Mouse (Mus musculus) lung, adult 2 months (tissue): Measurements from ENCODE around the gene Btbd2.

Experiments used
- CTCF ChIP-seq: fragments of 200-500 bp; IDR thresholded peaks from 2 replicates; pipeline ENCODE4 v1.5.1; 2011; ENCODE audit warnings: mild to moderate bottlenecking, low read length, control low read depth; ENCODE audit not compliant: insufficient read depth
- POLR2A ChIP-seq: fragments of 200-500 bp; IDR thresholded peaks from 2 replicates; pipeline ENCODE4 v1.6.1; 2011; ENCODE audit warnings: low read depth, mild to moderate bottlenecking, control low read depth, low read length, borderline replicate concordance; ENCODE audit errors: extremely low read depth

DNA sequence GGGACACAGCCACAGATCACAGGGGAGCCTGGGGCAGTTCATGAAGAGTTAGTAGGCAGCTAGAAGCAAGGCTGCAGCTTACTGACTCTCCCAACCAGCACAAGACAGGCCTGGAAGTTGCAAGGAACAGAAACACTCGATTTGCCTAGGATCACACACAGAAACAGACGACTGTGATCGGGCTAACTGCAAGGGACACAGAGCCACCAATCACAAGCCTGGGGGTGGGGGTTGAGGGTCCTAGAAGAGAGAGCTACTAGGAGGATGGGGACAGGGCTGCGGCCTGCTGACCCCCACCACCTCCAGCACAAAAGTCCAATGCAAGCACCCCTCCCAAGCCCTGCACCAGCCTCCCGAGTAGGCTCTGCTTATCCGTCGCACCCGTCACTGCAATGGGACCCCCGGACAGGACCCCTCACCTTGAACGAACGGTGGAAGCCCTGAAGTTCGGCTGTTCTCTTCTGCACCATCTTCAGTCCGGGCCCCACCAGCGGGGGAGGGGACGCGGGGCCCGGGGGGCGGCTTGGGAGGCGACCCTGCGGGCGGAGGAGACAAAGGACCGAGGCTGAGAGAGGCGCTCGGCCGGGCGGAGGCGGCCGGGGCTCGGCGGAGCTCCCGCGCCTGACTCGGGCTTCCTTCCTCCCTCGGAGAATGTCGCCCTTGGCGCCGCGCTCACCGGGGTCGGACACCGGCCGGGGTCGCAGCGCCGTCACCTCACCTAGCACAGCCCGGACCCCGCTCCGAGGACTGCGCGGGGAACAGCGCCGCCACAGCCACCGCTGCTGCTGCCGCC, 18.7 kb upstream of the Btbd2 start:
- TF ChIP-seq POLR2A (no peak; the same call in 1 of the 2 replicates), CTCF (no peak)
